Mouse (Mus musculus) lung, adult 2 months (tissue): ENCODE results near the gene Batf3.

Experiments
- CTCF ChIP-seq: fragments of 200-500 bp; IDR thresholded peaks from 2 replicates; pipeline ENCODE4 v1.5.1; 2011; ENCODE audit warnings: mild to moderate bottlenecking, low read length, control low read depth; ENCODE audit not compliant: insufficient read depth
- POLR2A ChIP-seq: fragments of 200-500 bp; IDR thresholded peaks from 2 replicates; pipeline ENCODE4 v1.6.1; 2011; ENCODE audit warnings: low read depth, mild to moderate bottlenecking, control low read depth, low read length, borderline replicate concordance; ENCODE audit errors: extremely low read depth

- TF ChIP-seq CTCF = no peak
- no peak for TF ChIP-seq POLR2A
Measured at GRCm38 (mm10) chr1:191087955-191088354, 9.7 kb upstream of the Batf3 start.
